Mouse (Mus musculus) testis, adult 2 months (tissue): ENCODE data around the gene Cryaa. TPM values are rescaled to one million over a fixed set of nuclear protein-coding genes. Genes with fewer than 3 reads are reported as not detected.
A peak's percentile ranks its signal among the peaks of the same experiment; 100 is the strongest.
"Not testable (repeated sequence)": the region's sequence is repeated elsewhere in the genome, so short reads cannot be mapped to it uniquely, and the experiment has no call there.

Experiments used
- H3K27ac ChIP-seq: fragments of 200-500 bp; 2 replicates; pipeline ENCODE4 v1.5.1; 2012; ENCODE audit warnings: low read depth, low read length; ENCODE audit not compliant: control insufficient read depth, insufficient read depth
- H3K27me3 ChIP-seq: fragments of 200-500 bp; 2 replicates; pipeline ENCODE4 v1.6.1; 2012; ENCODE audit warnings: mild to moderate bottlenecking, low read length, moderate library complexity; ENCODE audit not compliant: control insufficient read depth, insufficient read depth
- H3K36me3 ChIP-seq: fragments of 200-500 bp; 2 replicates; pipeline ENCODE4 v1.6.1; 2012; ENCODE audit warnings: mild to moderate bottlenecking, low read length; ENCODE audit not compliant: control insufficient read depth, insufficient read depth
- H3K4me1 ChIP-seq: fragments of 200-500 bp; 2 replicates; pipeline ENCODE4 v1.6.1; 2012; ENCODE audit warnings: low read length; ENCODE audit not compliant: control insufficient read depth, insufficient read depth
- H3K4me3 ChIP-seq: fragments of 200-500 bp; 2 replicates; pipeline ENCODE4 v1.5.1; 2012; ENCODE audit warnings: low read depth, mild to moderate bottlenecking, low read length, moderate library complexity, mixed read lengths; ENCODE audit not compliant: control insufficient read depth
- CTCF ChIP-seq: fragments of 200-500 bp; IDR thresholded peaks from 2 replicates; pipeline ENCODE4 v1.5.1; 2012; ENCODE audit warnings: low read depth, mild to moderate bottlenecking, inconsistent platforms, low read length, moderate library complexity; ENCODE audit not compliant: control insufficient read depth, insufficient read depth, insufficient replicate concordance
- POLR2A ChIP-seq: fragments of 200-500 bp; IDR thresholded peaks from 2 replicates; pipeline ENCODE4 v1.6.1; 2012; ENCODE audit warnings: low read depth, mild to moderate bottlenecking, inconsistent platforms, low read length, moderate library complexity; ENCODE audit not compliant: control insufficient read depth
- polyA plus RNA-seq: library from polyadenylated mRNA; depleted of rRNA; stranded (reverse); fragments of >200 nt; gene quantifications from 2 replicates; pipeline ENCODE4 v1.2.3, GENCODE M21; 2012

Cryaa gene
- polyA plus RNA-seq, 1 experiment = not detected

DNA sequence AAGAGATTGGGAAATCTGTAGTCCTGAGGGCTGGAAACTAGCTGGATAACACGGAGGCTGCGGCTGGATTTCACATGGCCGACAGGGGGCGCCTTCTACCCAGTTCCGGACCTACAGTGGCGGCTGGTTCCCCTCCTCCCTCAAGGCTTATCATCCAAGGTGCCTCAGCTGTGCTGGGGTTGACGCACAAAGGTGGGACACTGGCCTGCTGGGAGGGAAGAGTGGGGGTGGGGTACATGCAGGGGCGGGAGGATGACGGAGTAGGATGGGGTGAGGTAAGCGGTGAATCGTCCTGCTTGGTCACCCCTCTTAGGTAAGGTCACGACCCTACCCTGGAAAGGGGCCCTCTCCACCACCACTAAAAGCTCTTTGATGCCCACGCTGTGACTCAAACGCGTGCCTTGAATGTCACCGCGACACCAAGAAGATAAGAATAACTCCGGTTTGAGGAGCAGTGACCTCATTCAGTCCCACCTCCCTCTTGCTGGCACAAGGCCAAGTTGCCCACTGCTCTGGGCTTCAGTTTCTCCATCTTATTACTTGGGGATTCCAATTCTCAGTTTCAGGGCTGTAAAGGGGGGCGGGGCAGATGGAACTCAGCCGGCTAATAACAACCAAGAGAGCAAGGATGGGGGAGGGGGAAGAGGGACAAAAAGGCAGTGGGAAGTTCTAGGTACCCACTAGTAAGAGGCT, 15.9 kb downstream of the Cryaa start:
- H3K4me3 ChIP-seq = peak overlapping the region; percentile 2

DNA sequence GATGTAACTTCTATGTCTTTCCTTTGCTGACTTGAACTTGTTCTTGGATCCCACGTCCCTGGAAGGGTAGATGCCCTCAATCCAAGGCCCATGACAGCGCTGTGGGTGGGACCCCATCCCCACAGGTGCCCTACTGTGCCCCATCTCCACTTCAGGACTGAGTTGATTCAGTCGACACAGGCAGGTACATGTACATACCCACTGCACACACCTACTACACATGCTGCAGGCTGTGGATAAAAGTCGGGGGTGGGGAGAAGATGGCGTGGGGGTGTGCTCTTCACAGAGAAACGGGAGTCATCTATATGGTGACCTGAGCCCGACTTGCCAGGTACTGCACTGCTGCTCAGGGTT, 16.4 kb downstream of the Cryaa start:
- Histone ChIP-seq H3K27ac (no peak overlapping the region), H3K4me3 (no peak overlapping the region)

More for the DNA sequence above, 15.9 kb downstream of the Cryaa start:
- H3K4me1 ChIP-seq = peaks cover 14% of the 10 kb centered on the region
- H3K36me3 ChIP-seq = no peaks in the 10 kb centered on the region
- no peak overlapping the region for H3K27ac ChIP-seq
- H3K27me3 ChIP-seq = no peaks in the 10 kb centered on the region
- peak; percentile 83 for TF ChIP-seq CTCF
- TF ChIP-seq POLR2A = no peak

DNA sequence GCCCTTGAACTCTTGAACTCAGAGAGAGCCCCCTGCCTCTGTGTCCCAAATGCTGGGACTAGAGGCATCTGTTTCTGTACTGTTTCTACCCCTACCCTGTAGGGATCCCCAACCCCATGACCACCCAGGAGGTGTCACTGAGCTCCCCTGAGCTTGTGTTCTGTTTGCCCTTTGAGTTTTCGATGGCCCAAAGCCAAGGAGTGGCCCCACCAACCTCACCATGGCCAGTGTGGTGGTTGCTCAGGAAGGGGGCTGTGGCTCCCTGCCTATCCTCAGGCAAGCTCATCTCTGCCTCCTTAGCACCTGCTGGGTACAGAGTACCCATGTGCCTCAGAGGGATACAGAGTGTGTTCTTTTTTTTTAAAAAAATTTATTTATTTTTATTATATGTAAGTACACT, 17.3 kb downstream of the Cryaa start:
- Histone ChIP-seq H3K27me3 (no peaks in the 10 kb centered on the region), H3K36me3 (no peaks in the 10 kb centered on the region), H3K27ac (no peak overlapping the region), H3K4me3 (no peak overlapping the region), H3K4me1 (peaks cover 14% of the 10 kb centered on the region)
- TF ChIP-seq POLR2A (no peak), CTCF (no peak)

More for the DNA sequence above, 16.4 kb downstream of the Cryaa start:
- Histone ChIP-seq H3K27me3 (no peaks in the 10 kb centered on the region), H3K4me1 (peaks cover 14% of the 10 kb centered on the region), H3K36me3 (no peaks in the 10 kb centered on the region)
- TF ChIP-seq CTCF (no peak), POLR2A (no peak)

DNA sequence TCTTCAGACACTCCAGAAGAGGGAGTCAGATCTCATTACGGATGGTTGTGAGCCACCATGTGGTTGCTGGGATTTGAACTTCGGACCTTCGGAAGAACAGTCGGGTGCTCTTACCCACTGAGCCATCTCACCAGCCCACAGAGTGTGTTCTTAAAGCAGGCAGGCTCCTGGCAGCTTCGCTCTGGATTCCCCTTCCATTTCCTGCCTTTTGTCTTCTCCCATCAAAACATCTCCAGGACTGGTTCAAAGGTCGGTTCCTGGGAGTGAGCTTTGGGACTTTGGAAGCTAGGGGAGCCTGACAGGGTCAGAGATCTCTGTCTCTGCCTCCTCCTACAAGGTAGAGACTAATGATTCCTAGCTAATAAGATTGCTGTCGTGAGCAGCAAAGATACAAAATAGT, 17.7 kb downstream of the Cryaa start:
- H3K4me1 ChIP-seq = peaks cover 14% of the 10 kb centered on the region
- not testable (repeated sequence) for H3K27me3 ChIP-seq, H3K27ac ChIP-seq, H3K4me3 ChIP-seq, H3K36me3 ChIP-seq

DNA sequence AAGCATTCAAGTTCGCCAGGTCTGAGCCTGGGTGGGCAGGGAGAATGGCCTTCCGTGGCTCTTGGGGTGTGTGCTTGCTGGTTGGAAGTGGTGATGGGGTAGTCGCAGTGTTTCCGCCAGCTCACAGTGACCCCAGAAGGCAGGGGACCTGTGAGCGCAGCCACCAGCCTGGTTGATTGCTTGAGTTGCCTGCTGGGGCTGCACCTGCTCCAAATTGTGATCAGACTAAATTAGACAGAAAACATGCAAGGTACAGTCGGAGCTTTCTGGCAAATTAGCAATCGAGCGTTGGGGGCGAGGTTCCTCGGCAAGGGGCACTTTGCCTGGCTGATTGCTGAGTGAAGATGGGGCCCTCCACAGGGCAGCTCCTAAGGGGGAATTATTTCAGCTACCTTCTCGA, 20.7 kb downstream of the Cryaa start:
- Histone ChIP-seq H3K4me1 (peaks cover 10% of the 10 kb centered on the region), H3K27me3 (no peaks in the 10 kb centered on the region), H3K36me3 (no peaks in the 10 kb centered on the region), H3K27ac (no peak overlapping the region), H3K4me3 (no peak overlapping the region)
- TF ChIP-seq CTCF = no peak
- no peak for TF ChIP-seq POLR2A

DNA sequence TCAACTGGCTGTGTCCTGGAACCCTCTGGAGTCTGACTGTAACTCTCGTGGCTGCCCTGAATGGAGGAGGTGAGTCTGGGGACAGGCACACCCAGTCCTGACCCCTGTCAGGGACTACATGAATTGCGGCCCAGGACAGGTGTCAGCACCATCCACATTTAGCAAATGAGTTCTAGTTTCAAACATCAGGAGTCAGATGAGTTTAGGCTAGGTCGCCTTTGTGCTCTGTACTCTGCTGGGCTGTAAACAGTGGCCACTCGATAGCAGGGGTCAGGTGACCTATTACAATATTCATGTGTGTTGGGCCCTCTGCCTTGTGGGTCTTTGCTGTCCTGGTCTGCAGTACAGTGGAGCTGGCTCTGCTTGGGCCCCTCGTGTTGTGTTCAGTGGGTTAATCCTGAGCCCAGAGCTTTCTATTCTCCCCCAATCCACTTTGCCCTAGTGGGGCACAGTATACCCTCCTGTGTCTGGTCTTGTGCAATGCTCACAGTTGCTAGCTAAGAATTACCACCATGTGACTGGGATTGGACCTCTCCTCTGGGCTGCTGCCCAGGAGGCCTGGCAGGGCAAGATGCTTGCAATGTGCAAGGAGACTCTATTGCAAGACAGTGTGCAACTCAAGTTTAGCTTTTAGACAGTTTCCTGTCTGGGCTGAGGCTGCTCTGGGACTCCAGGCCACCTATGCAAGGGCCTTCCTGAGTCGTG, 25.8 kb downstream of the Cryaa start:
- H3K4me3 ChIP-seq = no peak overlapping the region
- no peak for TF ChIP-seq CTCF
- no peak for TF ChIP-seq POLR2A
- no peaks in the 10 kb centered on the region for H3K4me1 ChIP-seq
- H3K27me3 ChIP-seq = no peaks in the 10 kb centered on the region
- H3K27ac ChIP-seq = no peak overlapping the region
- H3K36me3 ChIP-seq = no peaks in the 10 kb centered on the region

DNA sequence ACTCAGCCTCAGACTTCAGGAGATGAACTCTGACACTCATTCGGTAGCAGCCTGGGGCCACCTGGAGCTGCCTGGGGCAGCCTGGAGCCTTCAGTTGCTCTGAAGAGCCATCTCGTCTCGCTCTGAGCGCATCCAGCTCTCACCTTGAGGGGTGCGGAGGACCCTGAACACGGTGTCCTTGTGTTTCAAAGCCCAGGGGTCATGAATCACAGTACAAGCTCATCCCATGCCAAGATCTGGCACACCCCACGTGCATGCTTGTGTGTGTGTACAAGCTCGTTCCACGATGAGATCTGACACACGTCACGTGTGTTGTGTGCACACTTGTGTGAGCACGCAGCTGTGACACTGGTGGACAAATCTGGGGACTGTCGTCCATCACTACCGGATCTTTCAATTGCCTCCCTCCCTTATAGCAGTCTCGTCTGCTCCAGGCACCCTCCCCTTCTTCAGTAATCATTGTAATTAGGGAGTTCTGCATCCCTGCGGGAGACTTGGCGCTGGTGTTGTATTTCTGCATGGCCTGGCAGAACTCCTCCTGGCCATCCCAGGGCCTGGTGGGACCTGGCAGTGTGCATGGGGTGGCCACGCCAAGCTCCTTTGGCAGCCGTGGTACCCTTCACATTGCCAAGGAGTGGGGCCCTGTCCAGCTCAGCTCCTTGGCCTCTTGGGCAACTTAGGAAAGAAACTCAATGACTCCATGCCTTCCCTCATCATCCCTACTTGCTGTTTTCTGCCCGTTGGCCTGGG, 27.8 kb downstream of the Cryaa start:
- no peaks in the 10 kb centered on the region for H3K36me3 ChIP-seq
- no peaks in the 10 kb centered on the region for H3K27me3 ChIP-seq
- H3K4me3 ChIP-seq = no peak overlapping the region
- TF ChIP-seq POLR2A (no peak), CTCF (no peak)
- no peaks in the 10 kb centered on the region for H3K4me1 ChIP-seq
- no peak overlapping the region for H3K27ac ChIP-seq
